Mouse (Mus musculus) lung, embryonic 14.5 days (tissue): ENCODE measurements around the gene Dip2a. TPM values are rescaled to one million over a fixed set of nuclear protein-coding genes. Genes with fewer than 3 reads are reported as not detected.

Experiments
- ATAC-seq: fragments of 200-750 bp; cut with Nextera tagmentation; 2 replicates; pipeline ENCODE4 v1.8.0; 2017; ENCODE audit warnings: mild to moderate bottlenecking, moderate TSS enrichment, moderate library complexity; ENCODE audit not compliant: insufficient read depth
- DNase-seq: peaks from one replicate; pipeline ENCODE4 v3.0.0-alpha.2; 2015
- H3K27ac ChIP-seq: fragments of 300-500 bp; sonication (generic); 2 replicates; pipeline ENCODE4 v1.5.1; 2014; ENCODE audit warnings: low read depth, mild to moderate bottlenecking, moderate library complexity
- H3K27me3 ChIP-seq: fragments of 300-500 bp; sonication (generic); 2 replicates; pipeline ENCODE4 v1.6.1; 2014; ENCODE audit warnings: low read length, control low read depth; ENCODE audit not compliant: insufficient read depth
- H3K36me3 ChIP-seq: fragments of 300-500 bp; sonication (generic); 2 replicates; pipeline ENCODE4 v1.6.1; 2014; ENCODE audit warnings: control low read depth; ENCODE audit not compliant: insufficient read depth
- H3K4me1 ChIP-seq: fragments of 300-500 bp; sonication (generic); 2 replicates; pipeline ENCODE4 v1.6.1; 2014; ENCODE audit warnings: antibody characterized with exemption, control low read depth; ENCODE audit not compliant: insufficient read depth
- H3K4me2 ChIP-seq: fragments of 300-500 bp; sonication (generic); 2 replicates; pipeline ENCODE4 v1.6.1; 2014; ENCODE audit warnings: mild to moderate bottlenecking
- H3K4me3 ChIP-seq: fragments of 300-500 bp; sonication (generic); 2 replicates; pipeline ENCODE4 v1.5.1; 2014; ENCODE audit warnings: low read depth, low read length
- H3K9ac ChIP-seq: fragments of 300-500 bp; sonication (generic); 2 replicates; pipeline ENCODE4 v1.6.1; 2014
- H3K9me3 ChIP-seq: fragments of 300-500 bp; sonication (generic); 2 replicates; pipeline ENCODE4 v1.6.1; 2016; ENCODE audit warnings: low read depth, low read length, control low read depth
- CTCF ChIP-seq: IDR thresholded peaks from 2 replicates; pipeline ENCODE4 v1.5.1; 2016; ENCODE audit warnings: antibody characterized with exemption, low read depth
- WGBS: fragments of 180-500 bp; shearing (Covaris S2); extraction: QIAGEN DNeasy Blood & Tissue Kit; methylation state at CpG from one replicate; pipeline ENCODE4 v1.1.7; 2014; 5-methylcytosine and 5-hydroxymethylcytosine counted together
- polyA plus RNA-seq: library from polyadenylated mRNA; unstranded; fragments of >200 nt; fragmentation: Nextera tagmentation; extraction: Ambion mirVana; gene quantifications from 2 replicates; pipeline ENCODE4 v1.2.1, GENCODE M21; 2014

Gene Dip2a
- polyA plus RNA-seq = 6.5 and 6.6 TPM in 2 replicates

DNA sequence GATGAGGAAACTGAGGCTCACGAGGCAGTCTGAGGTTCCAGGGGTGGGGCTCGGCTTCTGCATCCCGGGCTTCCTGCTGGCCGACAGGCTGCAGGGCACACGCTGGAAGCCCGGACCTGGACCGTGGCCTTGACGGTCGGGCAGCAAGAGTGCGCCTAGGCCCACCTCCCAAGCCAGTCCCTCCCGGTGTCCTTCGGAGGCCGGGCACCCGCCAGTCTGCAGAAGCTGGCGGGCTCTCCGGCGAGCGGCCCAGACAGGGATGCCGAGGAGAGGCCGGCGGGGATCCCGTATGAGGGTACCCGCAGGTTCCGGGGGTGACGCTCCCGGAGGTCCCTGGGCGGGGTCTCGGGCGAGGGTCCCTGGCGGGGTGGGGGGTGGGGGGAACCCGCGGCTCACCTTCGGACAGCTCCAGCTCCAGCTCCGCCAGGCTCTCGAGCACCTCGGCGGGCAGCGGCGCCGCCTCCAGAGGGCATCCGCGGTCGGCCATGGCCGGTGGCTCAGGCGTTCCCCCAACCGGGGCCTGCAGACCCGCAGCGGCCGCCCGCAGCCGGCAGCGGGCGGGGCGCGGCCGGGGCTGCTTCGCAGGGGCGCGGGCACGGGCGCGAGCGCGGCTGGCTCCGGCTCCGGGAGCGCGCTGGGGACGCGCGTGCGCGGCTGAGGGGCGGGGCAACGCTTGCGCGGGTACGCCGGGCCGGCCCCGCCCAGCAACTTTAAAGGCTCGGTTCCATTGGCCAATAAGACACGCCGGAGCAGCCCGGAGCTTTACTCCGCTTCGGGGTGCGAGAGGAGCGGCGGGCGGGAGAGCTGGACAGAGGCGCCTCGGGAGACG is at the start of gene Dip2a:
TSS of gene Dip2a (minus strand) at position 581 of the 829 bp plus-strand sequence.
- Histone ChIP-seq H3K9me3 (no peaks in the 10 kb centered on the region), H3K9ac (peak within 1 kb of the TSS; percentile 89), H3K4me1 (0 out of 2 replicates have a peak, but pooled peaks cover 6% of the 10 kb centered on the region), H3K27me3 (no peaks in the 10 kb centered on the region), H3K27ac (peak within 1 kb of the TSS; percentile 84), H3K36me3 (0 out of 2 replicates have a peak, but pooled peaks cover 3% of the 10 kb centered on the region), H3K4me3 (peak within 1 kb of the TSS; percentile 92), H3K4me2 (peak within 1 kb of the TSS; percentile 93)
- no peak for TF ChIP-seq CTCF
- WGBS = under 1% methylated on average over 69 of the region's 94 CpGs
- ATAC-seq = peak; percentile 93
- DNase-seq = peak; percentile 98

DNA sequence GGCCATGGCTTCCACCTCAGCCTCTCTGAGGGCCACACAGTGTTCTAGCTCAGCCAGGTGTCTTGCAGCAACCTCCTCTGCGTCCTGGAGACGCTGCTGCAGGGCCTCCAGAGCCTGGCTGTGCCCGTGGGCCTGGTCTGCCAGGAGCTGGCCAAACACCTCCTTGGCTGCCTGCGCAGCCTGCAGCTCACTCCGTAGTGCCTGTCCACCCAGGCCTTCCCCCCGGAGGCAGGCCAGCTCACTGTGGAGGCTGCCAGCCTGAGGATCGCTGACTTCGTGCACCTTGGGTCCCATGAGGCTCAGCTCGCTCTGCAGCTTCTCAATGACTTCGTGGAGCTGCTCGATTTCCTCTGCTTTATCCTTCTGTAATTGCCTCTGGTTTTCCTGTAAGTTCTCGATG is 47.5 kb upstream of the Dip2a start:
- TF ChIP-seq CTCF = no peak
- Histone ChIP-seq H3K9ac (no peak overlapping the region), H3K4me2 (no peak overlapping the region), H3K36me3 (peaks cover 74% of the 10 kb centered on the region), H3K4me1 (no peaks in the 10 kb centered on the region), H3K9me3 (no peaks in the 10 kb centered on the region), H3K27ac (no peak overlapping the region), H3K27me3 (no peaks in the 10 kb centered on the region), H3K4me3 (no peak overlapping the region)
- ATAC-seq (no peak), DNase-seq (no peak)
- WGBS = 94% methylated on average over 12 of the region's 12 CpGs

DNA sequence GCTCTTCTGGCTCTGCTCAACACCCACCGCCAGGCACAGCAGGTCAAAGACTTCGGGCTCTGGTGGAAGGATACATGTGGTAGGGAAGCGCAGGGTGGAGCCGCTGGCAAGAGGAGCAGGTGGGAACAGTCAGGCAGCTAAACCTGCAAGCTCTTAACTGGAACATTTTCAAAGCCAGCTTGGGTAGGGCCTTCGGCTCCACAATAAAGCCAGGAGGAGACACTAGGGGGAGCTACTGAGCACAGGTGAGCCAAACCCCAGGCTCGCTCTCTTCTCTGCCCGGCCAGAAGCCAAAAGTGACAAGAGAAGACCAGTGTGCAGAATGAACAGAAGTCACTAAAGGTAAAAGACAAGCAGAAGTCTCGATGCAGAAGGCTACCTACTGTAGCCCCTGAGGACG is 46.7 kb upstream of the Dip2a start:
- H3K9ac ChIP-seq = no peak overlapping the region
- peak; percentile 35 for DNase-seq

DNA sequence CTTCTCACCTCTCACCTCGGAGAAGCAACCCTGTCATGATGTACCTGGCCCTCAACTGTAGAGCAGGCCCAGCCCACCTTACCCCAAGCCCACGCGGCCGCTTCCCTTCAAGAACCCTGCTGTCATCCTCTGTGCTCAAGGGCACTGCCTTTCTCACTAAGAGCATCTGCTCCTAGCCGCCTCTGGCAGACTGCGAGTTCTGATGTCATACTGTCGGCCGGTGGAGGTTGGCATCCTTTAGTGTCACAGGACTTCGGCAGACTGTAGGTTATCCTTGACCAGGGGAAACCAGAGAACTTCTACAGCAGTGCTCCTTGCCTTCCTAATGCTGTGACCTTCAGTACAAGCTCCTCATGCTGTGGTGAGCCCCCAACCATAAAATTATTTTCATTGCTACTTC is 46.1 kb upstream of the Dip2a start:
- Histone ChIP-seq H3K9me3 (no peaks in the 10 kb centered on the region), H3K27ac (no peak overlapping the region), H3K27me3 (no peaks in the 10 kb centered on the region), H3K36me3 (peaks cover 73% of the 10 kb centered on the region), H3K4me1 (no peaks in the 10 kb centered on the region), H3K4me2 (no peak overlapping the region), H3K4me3 (no peak overlapping the region), H3K9ac (no peak overlapping the region)
- ATAC-seq (no peak), DNase-seq (no peak)
- no peak for TF ChIP-seq CTCF
- WGBS = 91% methylated on average over 9 of the region's 9 CpGs

More for the DNA sequence above, 46.7 kb upstream of the Dip2a start:
- no peaks in the 10 kb centered on the region for H3K4me1 ChIP-seq
- H3K27me3 ChIP-seq = no peaks in the 10 kb centered on the region
- H3K9me3 ChIP-seq = no peaks in the 10 kb centered on the region
- ATAC-seq = no peak
- H3K4me3 ChIP-seq = no peak overlapping the region
- peaks cover 73% of the 10 kb centered on the region for H3K36me3 ChIP-seq
- no peak overlapping the region for H3K4me2 ChIP-seq
- no peak overlapping the region for H3K27ac ChIP-seq
- 85% methylated on average over 9 of the region's 9 CpGs for WGBS
- TF ChIP-seq CTCF = peak; percentile 60

DNA sequence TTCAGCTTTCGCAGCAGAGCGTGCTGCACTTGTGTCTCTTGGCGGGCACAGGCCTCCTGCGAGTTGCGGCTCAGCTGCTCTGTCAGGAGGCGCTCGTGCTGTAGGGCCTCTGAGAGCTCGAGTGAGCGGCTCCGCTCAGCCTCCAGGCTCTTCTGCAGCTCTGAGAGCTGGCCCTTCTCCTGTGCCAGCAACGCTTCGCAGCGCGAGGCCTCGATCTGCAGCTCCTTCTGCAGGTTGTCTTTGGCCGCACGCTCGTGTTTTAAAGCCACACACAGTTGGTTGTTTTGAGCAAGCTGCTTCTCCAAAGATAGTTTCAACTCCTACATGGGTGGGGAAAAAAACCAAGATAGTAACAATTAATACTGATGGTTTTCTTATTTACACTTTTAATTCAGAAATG is 29.9 kb upstream of the Dip2a start:
- Histone ChIP-seq H3K9ac (no peak overlapping the region), H3K27ac (no peak overlapping the region), H3K36me3 (peaks cover 88% of the 10 kb centered on the region), H3K4me3 (no peak overlapping the region), H3K27me3 (no peaks in the 10 kb centered on the region), H3K9me3 (no peaks in the 10 kb centered on the region), H3K4me2 (no peak overlapping the region), H3K4me1 (no peaks in the 10 kb centered on the region)
- no peak for DNase-seq
- no peak for ATAC-seq
- TF ChIP-seq CTCF = no peak
- WGBS = 95% methylated on average over 18 of the region's 18 CpGs

DNA sequence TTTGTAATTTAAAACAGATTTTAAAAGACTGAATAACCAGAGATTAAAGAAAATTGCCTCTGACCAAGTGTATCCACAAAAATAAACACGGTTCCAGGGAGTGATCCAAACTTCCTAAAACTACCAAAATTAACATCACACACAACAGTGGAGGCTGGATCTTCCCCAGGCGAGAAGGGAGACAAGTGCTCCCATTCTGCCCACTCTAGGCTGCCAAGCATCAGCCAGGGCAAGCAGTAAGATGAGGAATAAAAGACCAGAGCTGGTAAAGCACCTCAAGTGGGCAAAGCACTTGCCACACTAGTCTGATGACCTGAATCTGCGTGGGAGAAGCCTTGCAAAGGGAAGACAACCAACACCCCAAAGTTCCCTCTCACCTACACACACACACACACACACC is 26.6 kb upstream of the Dip2a start:
- no peak for TF ChIP-seq CTCF
- H3K4me1 ChIP-seq = no peaks in the 10 kb centered on the region
- 72% methylated on average over 3 of the region's 3 CpGs for WGBS
- no peak overlapping the region for H3K4me3 ChIP-seq
- H3K9me3 ChIP-seq = no peaks in the 10 kb centered on the region
- ATAC-seq (no peak), DNase-seq (no peak)
- peaks cover 84% of the 10 kb centered on the region for H3K36me3 ChIP-seq
- no peak overlapping the region for H3K27ac ChIP-seq
- no peak overlapping the region for H3K4me2 ChIP-seq
- no peak overlapping the region for H3K9ac ChIP-seq
- no peaks in the 10 kb centered on the region for H3K27me3 ChIP-seq

DNA sequence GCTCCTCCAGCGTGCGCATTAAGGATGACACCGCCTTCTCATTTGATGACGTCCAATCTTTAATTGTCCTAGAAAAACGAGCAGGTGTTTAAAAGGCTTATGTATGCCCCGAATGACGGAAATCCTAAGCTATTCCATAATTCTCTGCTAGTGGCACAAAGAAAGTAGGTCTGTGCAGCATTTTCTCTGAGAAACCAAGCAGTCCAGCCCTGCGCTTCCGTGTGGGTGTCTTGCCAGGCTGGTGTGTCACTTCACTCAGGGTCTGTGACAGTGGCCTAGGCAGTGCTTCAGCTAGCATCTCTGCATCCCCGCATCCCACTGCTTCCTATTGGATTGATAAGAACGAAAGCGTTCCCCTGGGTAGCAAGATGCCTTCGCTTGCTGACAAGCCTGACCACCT is 23.7 kb upstream of the Dip2a start:
- no peak for ATAC-seq

More for the DNA sequence above, 23.7 kb upstream of the Dip2a start:
- DNase-seq = no peak
- H3K9me3 ChIP-seq = no peaks in the 10 kb centered on the region
- no peak for TF ChIP-seq CTCF
- peaks cover 75% of the 10 kb centered on the region for H3K36me3 ChIP-seq
- H3K27ac ChIP-seq = no peak overlapping the region
- no peak overlapping the region for H3K9ac ChIP-seq
- H3K27me3 ChIP-seq = no peaks in the 10 kb centered on the region
- WGBS = 90% methylated on average over 13 of the region's 13 CpGs
- no peaks in the 10 kb centered on the region for H3K4me1 ChIP-seq
- H3K4me2 ChIP-seq = no peak overlapping the region
- no peak overlapping the region for H3K4me3 ChIP-seq
